Mouse (Mus musculus) layer of hippocampus, postnatal 36 days (tissue): ENCODE results near the gene Zfp622. TPM values are rescaled to one million over a fixed set of nuclear protein-coding genes. Genes with fewer than 3 reads are reported as not detected.
A peak's percentile ranks its signal among the peaks of the same experiment; 100 is the strongest.
"Not testable (repeated sequence)": the region's sequence is repeated elsewhere in the genome, so short reads cannot be mapped to it uniquely, and the experiment has no call there.

Source experiments
- DNase-seq, 2 experiments: peaks; one replicate each; pipeline ENCODE4 v3.0.0; 2022
- microRNA-seq, 2 experiments: library from miRNA; unstranded; fragments of <30 nt; microRNA quantifications; one replicate each; pipeline ENCODE4 v1.2.0; 2021
- total RNA-seq, 2 experiments: library from RNA; stranded (reverse); gene quantifications; 2 replicates each; pipeline ENCODE4 v1.2.3; 2021

Zfp622 gene
- total RNA-seq, 2 experiments from 2014 or later, result 41.0 to 47.9 TPM

- DNase-seq, result no peak
These were observed 11.4 kb upstream of the Zfp622 start for GRCm38 (mm10) chr15:25972758-25973157.

DNA sequence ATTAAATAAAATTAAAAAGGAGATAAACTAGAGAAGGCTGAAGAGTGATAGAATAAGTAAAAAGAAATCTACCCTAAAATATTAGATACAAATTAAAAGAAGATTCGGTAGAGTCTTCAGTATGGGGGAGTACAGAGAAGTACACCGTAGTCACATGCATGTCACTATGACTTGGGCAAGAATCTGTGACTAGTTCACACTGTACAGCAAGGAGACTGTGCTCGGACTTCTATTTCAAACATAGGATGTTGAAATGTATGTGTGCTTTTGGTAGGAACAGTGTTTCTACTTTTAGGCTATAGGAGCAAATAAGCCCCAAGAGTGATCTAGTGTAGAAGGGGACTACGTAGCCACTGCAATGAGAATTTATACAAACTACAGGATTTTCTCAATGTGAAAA lies 9.8 kb upstream of the Zfp622 start:
- DNase-seq, result no peak

GRCm38 (mm10) chr15:25975810-25976209 lies 8.4 kb upstream of the Zfp622 start:
- no peak for DNase-seq

DNA sequence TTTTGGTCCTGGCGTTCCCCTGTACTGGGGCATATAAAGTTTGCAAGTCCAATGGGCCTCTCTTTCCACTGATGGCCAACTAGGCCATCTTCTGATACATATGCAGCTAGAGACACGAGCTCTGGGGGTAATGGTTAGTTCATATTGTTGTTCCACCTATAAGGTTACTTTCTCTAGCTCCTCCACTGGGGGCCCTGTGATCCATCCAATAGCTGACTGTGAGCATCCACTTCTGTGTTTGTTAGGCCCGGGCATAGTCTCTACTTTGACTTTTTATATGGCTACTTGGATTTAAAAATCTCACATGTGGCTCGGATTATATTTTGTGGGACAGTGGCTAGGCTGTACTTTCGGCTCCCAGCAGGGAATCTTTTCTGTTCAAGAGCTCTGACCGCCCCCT lies 552 bp upstream of the Zfp622 start:
- not testable (repeated sequence) for DNase-seq

DNA sequence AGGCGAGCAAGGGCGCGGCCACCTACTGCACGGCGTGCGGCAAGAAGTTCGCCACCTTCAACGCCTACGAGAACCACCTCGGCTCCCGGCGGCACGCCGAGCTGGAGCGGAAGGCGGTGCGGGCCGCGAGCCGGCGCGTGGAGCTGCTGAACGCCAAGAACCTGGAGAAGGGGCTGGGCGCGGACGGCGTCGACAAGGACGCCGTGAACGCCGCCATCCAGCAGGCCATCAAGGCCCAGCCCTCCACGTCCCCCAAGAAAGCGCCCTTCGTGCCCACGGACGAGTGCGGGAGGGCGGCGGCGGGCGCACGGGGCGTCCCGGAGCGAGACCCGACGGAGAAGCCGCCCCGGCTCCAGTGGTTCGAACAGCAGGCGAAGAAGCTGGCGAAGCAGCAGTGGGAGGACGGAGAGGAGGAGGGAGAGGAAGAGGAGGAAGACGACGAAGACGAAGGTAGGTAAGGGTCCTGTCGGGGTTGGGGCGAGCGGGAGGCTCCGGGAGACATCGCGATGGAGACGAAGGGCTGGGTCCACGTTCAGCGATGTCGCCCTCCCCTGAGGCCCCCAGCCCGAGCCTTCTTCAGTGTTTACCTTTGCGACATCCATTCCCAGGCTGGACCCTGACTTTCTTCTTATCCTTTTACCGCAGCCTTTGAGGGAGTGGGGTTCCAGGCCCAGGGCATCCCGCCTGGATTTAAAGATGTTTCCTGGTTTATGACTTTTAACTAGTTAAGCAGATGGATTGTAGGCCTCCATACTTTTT lies 747 bp downstream of the Zfp622 start:
- no peak for DNase-seq

DNA sequence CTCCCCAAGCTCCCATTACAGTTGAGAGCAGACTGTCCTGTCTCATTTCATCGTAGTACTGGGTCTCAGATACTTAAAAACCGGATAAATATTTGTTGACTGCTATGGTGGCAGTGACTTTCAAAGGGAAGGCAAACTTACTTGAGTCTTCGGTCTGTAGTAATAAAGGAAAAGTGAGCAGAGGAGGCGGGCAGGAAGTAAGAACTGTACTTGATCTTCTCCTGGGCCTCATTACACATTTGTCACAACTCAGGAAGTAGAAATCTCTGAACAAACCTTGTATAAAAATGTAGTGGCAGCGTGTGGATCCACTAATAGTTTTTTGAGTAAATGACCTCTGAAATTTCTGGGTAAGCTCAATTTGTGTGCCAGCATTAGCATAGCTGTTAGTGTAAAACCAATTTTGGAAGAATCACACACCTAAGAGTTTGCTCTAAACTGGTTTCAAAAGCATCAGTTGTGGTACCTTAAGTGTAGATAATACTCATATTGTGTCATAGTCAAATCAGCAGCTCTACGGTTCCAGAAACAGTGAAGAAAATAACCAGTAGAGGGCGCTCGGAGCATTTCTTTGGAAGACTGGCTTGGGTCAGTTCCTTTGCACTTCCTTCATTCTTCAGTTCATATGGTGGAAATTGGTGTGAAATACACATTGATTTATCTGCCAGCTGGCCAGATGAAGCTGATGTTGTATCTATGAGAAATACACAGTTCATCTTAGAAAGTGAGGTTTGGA lies 9.0 kb downstream of the Zfp622 start:
- DNase-seq, result peak in 1 of 2 experiments; percentile 42

DNA sequence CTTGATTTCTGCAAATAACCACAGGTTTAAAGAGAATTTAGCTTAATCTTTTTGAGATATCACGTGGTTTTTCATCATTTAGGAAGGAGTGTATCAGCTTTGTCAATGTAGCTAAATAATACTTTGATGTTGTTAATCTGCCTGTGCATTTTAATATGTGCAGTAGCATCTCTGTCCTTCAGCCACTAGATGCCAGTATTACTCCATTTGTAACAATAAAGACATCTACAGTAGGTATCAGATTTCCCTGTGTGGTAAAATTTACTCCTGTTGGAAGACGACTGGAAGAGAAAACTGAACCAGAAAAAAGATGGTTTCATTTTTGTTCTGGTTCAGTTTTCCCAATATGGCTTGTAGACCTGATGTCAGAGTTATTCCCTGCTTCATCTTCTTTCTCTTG lies 11.4 kb downstream of the Zfp622 start:
- DNase-seq, result no peak

DNA sequence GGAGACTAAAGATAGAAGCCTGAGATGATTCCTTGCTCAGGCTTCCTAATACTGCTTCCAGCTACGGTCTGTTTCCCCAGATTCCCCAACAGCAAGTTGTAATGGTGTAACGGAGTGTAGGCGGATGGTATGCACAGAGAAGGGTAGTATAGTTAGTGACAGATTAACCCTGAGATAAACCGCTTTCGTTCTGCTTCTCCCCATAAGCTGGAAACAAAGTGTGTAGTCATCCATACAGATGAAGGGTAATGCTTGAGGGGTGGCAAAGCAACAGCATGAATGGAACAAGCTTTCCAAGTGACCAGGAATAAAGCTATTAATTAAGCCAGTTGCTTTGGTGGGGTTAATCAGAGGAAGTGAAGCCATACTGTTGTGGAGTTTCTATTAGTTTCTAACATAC lies 15.4 kb downstream of the Zfp622 start:
- not testable (repeated sequence) for DNase-seq

DNA sequence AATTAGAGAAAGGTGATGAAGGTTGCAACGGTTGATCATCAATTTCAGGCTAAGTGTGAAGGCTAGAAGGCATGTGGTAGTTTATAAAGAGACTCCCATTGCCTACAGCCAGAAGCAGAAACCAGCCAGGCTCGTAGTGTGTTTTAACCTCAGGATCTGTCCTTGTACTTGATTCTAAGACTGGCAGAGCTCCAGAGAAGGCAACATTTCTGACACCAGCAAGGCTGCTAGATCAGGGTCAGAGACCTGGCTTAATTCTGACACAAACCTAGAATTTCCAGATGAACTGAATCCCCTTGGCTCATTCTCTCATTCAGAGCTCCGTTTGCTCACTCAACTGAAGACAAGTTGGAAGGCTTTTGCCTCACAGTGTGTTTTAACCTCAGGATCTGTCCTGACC lies 24.5 kb downstream of the Zfp622 start:
- DNase-seq, result no peak

DNA sequence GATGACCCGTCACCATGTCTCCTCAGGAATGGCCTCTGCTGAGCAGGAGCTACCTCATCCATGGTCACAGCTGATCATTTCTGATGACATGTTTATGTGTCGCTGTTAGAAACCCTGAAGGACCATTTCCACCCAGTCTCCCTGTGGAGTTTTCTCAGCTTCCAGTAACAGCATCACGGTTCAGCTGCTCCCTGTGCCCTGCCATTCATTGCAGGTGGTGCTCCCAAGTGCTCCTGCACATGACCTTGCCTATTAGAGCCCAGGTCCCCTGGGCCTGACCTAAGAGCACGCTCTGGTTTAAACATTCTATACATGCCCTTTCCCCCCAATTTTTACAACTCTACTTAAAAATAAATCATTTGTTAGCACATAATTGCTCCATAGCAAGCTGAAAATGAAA lies 28.7 kb downstream of the Zfp622 start:
- DNase-seq, result no peak

DNA sequence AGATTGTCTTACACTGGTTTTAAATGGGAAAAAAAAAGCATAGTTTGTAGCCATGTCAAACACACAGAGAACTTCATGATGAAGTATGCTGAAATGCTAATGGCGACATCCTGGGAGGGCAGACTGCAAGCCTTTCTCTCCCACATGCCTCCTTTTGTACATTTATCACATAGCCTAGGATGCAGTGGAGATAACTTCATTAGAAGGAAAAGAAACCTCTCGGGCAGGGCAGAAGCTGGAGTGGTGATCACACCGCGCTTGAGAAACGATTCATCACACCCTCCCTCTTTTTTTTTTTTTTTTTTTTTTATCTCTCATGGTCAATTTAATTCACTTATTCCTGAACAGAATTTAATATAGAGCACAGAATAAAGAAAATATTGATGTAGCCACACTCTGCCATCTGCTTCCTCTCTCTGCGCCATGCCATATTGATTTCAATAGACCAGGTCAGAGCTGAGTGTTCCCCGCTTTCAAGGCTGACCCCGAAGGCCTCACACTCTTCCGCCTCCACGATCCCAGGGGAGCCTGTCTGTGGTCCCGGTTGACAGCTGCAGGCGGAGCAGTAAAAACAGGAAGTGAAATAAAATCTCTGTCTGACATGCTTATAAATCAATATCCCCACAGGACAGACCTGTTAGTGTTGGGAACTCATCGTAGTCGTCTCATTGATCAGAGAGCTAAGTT lies 32.0 kb downstream of the Zfp622 start:
- DNase-seq, result no peak

DNA sequence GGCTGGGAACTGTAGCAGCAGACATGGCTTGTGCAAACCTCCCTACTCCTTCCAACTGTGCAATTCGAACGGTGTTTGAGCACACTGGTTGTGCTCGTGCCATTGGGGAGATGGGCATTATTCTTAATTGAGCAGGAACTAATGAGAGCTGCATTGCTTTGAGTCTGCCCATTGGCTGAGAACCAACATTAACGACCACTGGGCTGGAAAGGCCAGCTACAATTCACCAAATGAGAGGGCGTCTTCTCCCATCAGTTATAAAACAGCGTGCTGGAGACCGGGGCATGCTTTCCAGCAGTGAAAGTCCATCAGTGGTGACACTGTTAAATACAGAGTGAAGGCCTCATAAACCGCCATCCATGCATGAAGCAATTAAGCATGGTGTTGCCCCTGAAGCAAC lies 37.6 kb downstream of the Zfp622 start:
- DNase-seq, result no peak

DNA sequence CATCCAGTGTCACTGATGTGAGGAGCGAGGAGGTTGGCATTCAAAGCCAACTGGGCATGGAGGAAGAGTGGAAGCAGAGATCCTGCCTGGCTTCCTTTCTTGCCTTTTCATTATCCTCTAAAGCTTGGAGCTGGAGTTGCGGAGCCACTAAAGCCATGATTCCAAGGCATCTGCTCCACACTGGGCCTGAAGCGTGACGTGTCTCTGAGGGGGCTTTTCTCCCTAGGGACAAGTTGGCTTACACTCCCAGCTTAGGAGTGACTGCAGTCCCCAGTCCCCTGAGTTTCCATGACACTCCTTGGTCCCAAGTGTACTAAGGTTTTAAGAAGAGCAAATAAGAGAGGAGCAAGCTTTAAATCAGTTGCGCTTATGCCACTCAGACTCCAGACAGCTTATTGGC lies 38.5 kb downstream of the Zfp622 start:
- no peak for DNase-seq

GRCm38 (mm10) chr15:26031692-26032091 lies 47.5 kb downstream of the Zfp622 start:
- DNase-seq, result no peak

DNA sequence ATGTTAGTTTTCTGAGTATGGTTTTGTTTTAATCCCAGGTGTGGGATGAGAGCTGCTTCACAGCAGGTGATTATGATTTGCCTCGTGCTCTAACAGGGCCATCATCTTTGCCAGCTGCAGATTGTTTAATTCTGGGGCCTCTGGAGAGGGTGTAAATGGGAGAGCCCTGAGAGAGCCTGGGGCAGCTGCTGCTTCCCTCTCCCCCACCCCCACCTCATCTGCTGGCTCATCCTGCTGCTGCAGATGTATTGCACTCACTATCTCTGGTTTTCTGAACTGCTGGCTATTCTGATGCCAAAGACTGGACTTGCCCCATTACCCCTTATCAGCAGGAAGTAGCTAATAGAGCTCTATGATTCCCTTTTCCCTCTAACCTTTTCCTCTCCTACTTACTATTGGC lies 56.4 kb downstream of the Zfp622 start:
- DNase-seq, result no peak

DNA sequence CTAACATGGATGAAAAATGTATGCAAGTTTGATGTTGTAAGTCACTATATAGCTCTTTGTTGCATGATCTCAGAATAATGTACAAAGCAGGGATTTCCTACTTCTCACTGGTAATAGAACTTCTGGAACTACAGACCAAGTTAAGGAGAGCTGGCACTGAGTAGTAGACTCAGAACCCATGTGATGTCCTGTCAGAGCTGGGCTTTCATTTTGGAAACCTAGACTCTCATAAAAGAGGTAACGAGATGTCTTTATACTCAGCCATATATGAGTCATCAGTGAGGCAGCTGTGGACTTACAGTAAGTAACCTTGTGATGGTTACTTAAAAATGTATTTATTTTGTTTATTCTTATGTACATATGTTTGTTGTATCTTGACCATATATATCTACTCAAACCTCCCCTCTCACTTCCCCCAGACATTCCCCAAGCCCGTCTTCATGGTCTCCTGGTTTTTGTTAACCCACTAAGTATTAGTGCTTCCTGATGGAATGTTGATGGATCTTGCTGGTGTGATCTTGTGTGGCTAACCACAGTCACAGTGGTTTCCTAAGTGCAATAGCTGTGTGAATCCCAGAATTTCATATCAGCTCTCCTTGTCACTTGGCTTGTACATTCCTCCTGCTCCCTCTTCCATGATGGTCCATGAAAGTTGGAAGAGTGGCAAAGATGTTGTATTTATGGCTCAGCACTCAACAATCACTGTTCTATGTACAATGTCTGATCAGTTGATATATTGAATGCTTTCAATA lies 57.2 kb downstream of the Zfp622 start:
- no peak for DNase-seq

Small RNA genes lying within 50 kb of the gene (microRNA-seq; reads per million reads assigned to microRNA genes)
- 0 to 0.21 reads per million in 2 experiments for gene Mir7212

Other genes starting within 250 kb of the Zfp622 start
- 10 to 100 TPM; 29.0 to 30.5 TPM for gene Retreg1, start 141.2 kb upstream of the Zfp622 start, total RNA-seq